Mouse (Mus musculus) myocyte (in vitro differentiated cells): ENCODE data around the gene Rtn4r. TPM values are rescaled to one million over a fixed set of nuclear protein-coding genes. Genes with fewer than 3 reads are reported as not detected.

Source experiments
- H3K27me3 ChIP-seq: one replicate; pipeline ENCODE4 v1.6.1; 2011; ENCODE audit not compliant: control insufficient read depth, insufficient read depth, insufficient read length
- H3K36me3 ChIP-seq: one replicate; pipeline ENCODE4 v1.6.1; 2011; ENCODE audit not compliant: control insufficient read depth, insufficient read depth
- H3K4me2 ChIP-seq: one replicate; pipeline ENCODE4 v1.6.1; 2011; ENCODE audit warnings: low read depth, control low read depth
- H3K4me3 ChIP-seq: one replicate; pipeline ENCODE4 v1.5.1; 2011; ENCODE audit warnings: mild to moderate bottlenecking, control low read depth, moderate library complexity
- H3K79me2 ChIP-seq: one replicate; pipeline ENCODE4 v1.6.1; 2011; ENCODE audit not compliant: control insufficient read depth, insufficient read depth
- H3ac ChIP-seq: one replicate; pipeline ENCODE4 v1.6.1; 2011; ENCODE audit not compliant: control insufficient read depth, insufficient read length
- CEBPB ChIP-seq: IDR thresholded peaks from 2 replicates; pipeline ENCODE4 v1.6.1; 2011; ENCODE audit warnings: mild to moderate bottlenecking, moderate library complexity; ENCODE audit not compliant: poor library complexity, insufficient read depth, severe bottlenecking
- E2F4 ChIP-seq: IDR thresholded peaks from one replicate; pipeline ENCODE4 v1.6.1; 2011; ENCODE audit warnings: mild to moderate bottlenecking, control low read depth, moderate library complexity; ENCODE audit not compliant: insufficient read depth
- MAX ChIP-seq: IDR thresholded peaks from one replicate; pipeline ENCODE4 v1.6.1; 2011; ENCODE audit warnings: low read depth, mild to moderate bottlenecking, control low read depth
- MYOD1 ChIP-seq, 3 experiments: IDR thresholded peaks; one replicate each; pipeline ENCODE4 v1.6.1; 2011; ENCODE audit warnings: control low read depth in 2 of 3, low read depth in 2 of 3, mild to moderate bottlenecking in 2 of 3, moderate library complexity in 1 of 3; ENCODE audit not compliant: insufficient read length in 2 of 3, control insufficient read depth in 1 of 3
- MYOG ChIP-seq, 3 experiments: IDR thresholded peaks; one replicate each; pipeline ENCODE4 v1.6.1; 2011; ENCODE audit warnings: control low read depth in 2 of 3, low read depth in 2 of 3, mild to moderate bottlenecking in 2 of 3; ENCODE audit not compliant: insufficient read length in 2 of 3, control insufficient read depth in 1 of 3, insufficient read depth in 1 of 3
- POLR2A ChIP-seq: IDR thresholded peaks from one replicate; pipeline ENCODE4 v1.6.1; 2011; ENCODE audit warnings: low read depth, mild to moderate bottlenecking, control low read depth, moderate library complexity; ENCODE audit not compliant: insufficient read length
- POLR2AphosphoS2 ChIP-seq: IDR thresholded peaks from one replicate; pipeline ENCODE4 v1.6.1; 2011; ENCODE audit warnings: low read depth, control low read depth; ENCODE audit not compliant: insufficient read length
- REST ChIP-seq: IDR thresholded peaks from one replicate; pipeline ENCODE4 v1.6.1; 2011; ENCODE audit warnings: mild to moderate bottlenecking, control low read depth, moderate library complexity; ENCODE audit not compliant: insufficient read depth, insufficient read length
- SRF ChIP-seq: IDR thresholded peaks from one replicate; pipeline ENCODE4 v1.6.1; 2011; ENCODE audit warnings: low read depth; ENCODE audit not compliant: control insufficient read depth, insufficient read length
- TCF12 ChIP-seq: IDR thresholded peaks from one replicate; pipeline ENCODE4 v1.6.1; 2011; ENCODE audit warnings: mild to moderate bottlenecking, control low read depth; ENCODE audit not compliant: poor library complexity, insufficient read depth, severe bottlenecking
- TCF3 ChIP-seq: IDR thresholded peaks from one replicate; pipeline ENCODE4 v1.6.1; 2011; ENCODE audit warnings: low read depth, control low read depth; ENCODE audit not compliant: insufficient read length
- USF1 ChIP-seq: IDR thresholded peaks from one replicate; pipeline ENCODE4 v1.6.1; 2011; ENCODE audit warnings: low read depth, mild to moderate bottlenecking, control low read depth, moderate library complexity
- polyA plus RNA-seq: library from polyadenylated mRNA; unstranded; fragments of >200 nt; fragmentation: generic; extraction: Trizol; gene quantifications from one replicate; pipeline ENCODE4 v1.2.1, GENCODE M21; 2012; ENCODE audit warnings: missing spikeins

Gene Rtn4r
- polyA plus RNA-seq, 1 experiment, result 0.26 TPM

DNA sequence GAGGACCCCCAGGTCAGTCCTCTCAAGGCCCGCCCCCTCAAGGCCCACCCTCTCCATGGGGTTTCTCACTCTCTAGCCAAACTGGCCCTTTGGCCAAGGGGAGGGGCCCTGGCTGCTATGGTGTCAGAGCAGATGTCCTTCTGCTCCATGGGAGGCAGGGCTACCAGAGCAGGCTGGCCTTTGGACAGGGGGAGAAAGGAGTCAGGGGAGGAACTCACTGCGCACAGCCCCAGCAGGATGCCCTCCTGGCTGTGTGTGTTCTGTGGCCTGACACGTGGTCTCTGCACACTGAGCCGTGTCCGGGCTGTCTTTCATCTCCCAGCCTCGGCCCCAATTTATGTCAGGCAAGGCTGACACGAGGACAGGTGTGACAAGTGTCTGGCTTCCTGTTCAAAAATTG is 8.6 kb downstream of the Rtn4r start:
- H3K4me3 ChIP-seq, result no peak overlapping the region

DNA sequence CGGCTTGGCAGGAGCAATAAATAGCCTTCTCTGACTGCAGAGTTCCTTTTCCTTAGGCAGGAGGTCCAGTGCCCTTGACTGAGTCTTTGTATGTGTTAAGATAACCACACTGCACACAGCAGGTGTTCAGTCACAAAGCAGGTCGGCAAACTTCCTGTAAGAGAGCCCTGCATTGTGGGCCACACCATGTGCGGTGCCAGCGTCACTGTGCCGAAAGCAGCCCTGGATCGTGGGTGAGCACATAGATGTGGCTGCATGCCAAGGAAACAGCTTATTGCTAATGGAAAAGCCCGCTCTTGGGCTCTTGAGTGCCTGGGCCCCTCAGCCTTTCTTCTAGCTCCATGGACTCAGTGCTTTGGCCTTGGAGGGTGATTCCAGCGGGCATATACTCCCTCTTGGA is 16.8 kb downstream of the Rtn4r start:
- Histone ChIP-seq H3ac (no peak overlapping the region), H3K79me2 (no peaks in the 10 kb centered on the region), H3K27me3 (peaks cover 81% of the 10 kb centered on the region)

More for the DNA sequence above, 8.6 kb downstream of the Rtn4r start:
- no peaks in the 10 kb centered on the region for H3K36me3 ChIP-seq
- TF ChIP-seq REST (no peak), CEBPB (no peak), TCF3 (no peak), TCF12 (no peak), POLR2AphosphoS2 (no peak), MYOG (IDR thresholded peaks at IDR 0.05; ENCODE audit: control insufficient read depth in 1 of 3, insufficient read depth in 1 of 3, insufficient read length in 2 of 3, low read depth in 2 of 3) (no peak), MYOD1 (IDR thresholded peaks at IDR 0.05; ENCODE audit: control insufficient read depth in 1 of 3, insufficient read length in 2 of 3, low read depth in 2 of 3) (no peak), E2F4 (no peak), MAX (no peak), POLR2A (no peak), USF1 (no peak), SRF (no peak)
- H3ac ChIP-seq, result no peak overlapping the region
- peaks cover 92% of the 10 kb centered on the region for H3K27me3 ChIP-seq
- H3K4me2 ChIP-seq, result no peak overlapping the region
- H3K79me2 ChIP-seq, result no peaks in the 10 kb centered on the region

DNA sequence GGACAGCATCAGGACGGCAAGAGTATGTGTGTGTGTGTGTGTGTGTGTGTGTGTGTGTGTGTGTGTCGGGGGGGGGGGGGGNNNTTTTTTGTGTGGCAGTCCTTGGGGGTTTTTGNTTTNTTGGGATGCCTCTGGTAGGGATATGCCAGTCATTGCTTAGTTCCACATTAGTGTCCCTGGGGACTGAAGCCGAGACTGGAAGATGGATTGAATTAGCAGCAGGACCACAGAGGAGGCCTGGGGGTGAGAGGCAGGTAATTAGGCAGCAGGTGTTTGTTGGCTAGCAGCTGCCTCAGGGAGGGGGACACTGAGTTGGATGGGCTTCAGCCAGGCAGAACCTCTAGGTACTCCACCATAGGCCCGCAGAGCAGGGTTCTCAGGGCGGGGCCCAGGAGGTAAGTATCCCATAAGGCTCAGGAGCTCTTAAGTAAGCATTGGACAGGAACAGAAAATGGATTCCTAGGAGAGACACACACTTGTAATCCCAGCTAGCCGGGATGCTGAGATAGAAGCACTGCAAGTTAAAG is 18.0 kb downstream of the Rtn4r start:
- H3K36me3 ChIP-seq, result no peaks in the 10 kb centered on the region
- no peaks in the 10 kb centered on the region for H3K79me2 ChIP-seq
- peaks cover 76% of the 10 kb centered on the region for H3K27me3 ChIP-seq
- no peak overlapping the region for H3K4me3 ChIP-seq
- no peak for TF ChIP-seq POLR2A
- TF ChIP-seq SRF, result no peak
- TF ChIP-seq MYOD1 (IDR thresholded peaks at IDR 0.05; ENCODE audit: control insufficient read depth in 1 of 3, insufficient read length in 2 of 3, low read depth in 2 of 3), result no peak
- TF ChIP-seq E2F4, result no peak
- TF ChIP-seq TCF3, result no peak
- no peak for TF ChIP-seq TCF12
- TF ChIP-seq REST, result no peak
- TF ChIP-seq USF1, result no peak
- TF ChIP-seq CEBPB, result no peak
- no peak for TF ChIP-seq MYOG (IDR thresholded peaks at IDR 0.05; ENCODE audit: control insufficient read depth in 1 of 3, insufficient read depth in 1 of 3, insufficient read length in 2 of 3, low read depth in 2 of 3)
- no peak for TF ChIP-seq POLR2AphosphoS2
- H3K4me2 ChIP-seq, result no peak overlapping the region
- H3ac ChIP-seq, result no peak overlapping the region

More for the DNA sequence above, 16.8 kb downstream of the Rtn4r start:
- no peak for TF ChIP-seq CEBPB
- no peak for TF ChIP-seq USF1
- no peak for TF ChIP-seq POLR2A
- no peak for TF ChIP-seq MYOD1 (IDR thresholded peaks at IDR 0.05; ENCODE audit: control insufficient read depth in 1 of 3, insufficient read length in 2 of 3, low read depth in 2 of 3)
- no peak for TF ChIP-seq TCF3
- TF ChIP-seq MYOG (IDR thresholded peaks at IDR 0.05; ENCODE audit: control insufficient read depth in 1 of 3, insufficient read depth in 1 of 3, insufficient read length in 2 of 3, low read depth in 2 of 3), result no peak
- TF ChIP-seq POLR2AphosphoS2, result no peak
- no peak for TF ChIP-seq TCF12
- no peak for TF ChIP-seq REST
- TF ChIP-seq E2F4, result no peak
- no peak for TF ChIP-seq SRF
- TF ChIP-seq MAX, result no peak
- no peak overlapping the region for H3K4me2 ChIP-seq
- H3K4me3 ChIP-seq, result no peak overlapping the region
- H3K36me3 ChIP-seq, result no peaks in the 10 kb centered on the region

DNA sequence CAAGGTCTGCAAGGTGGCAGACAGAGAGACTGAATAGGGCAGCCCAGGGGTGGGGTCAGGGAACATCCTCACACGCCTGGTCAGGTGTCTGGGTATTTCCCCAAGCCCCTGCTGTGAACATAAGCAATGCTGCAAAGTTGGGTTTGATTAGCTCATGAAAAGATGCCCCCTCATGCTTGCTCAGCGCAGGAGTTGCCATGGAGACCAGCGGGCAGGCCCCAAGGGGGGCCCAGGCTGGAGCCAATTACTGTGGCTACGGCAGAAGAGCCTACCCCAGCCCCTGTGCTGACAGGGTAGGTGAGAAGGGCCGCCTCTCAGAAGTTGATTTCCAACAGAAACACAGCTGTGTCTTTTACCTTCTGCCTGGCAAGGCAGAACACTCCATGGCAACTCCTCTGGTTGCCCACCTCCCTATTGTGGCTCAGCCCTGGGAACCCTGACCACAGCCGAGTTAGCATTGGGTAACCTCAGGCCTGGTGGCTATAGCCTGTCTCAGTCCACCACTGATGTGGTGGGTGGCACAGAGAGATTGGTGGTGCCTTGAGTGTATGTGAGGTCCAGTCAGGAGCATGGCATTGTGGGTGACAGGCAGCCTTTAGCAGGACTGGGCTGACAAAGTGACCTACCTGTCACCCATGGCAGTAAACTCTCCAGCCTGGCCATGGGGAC is 20.9 kb downstream of the Rtn4r start:
- Histone ChIP-seq H3K36me3 (no peaks in the 10 kb centered on the region), H3K4me2 (no peak overlapping the region), H3K27me3 (peaks cover 72% of the 10 kb centered on the region), H3ac (no peak overlapping the region), H3K4me3 (no peak overlapping the region), H3K79me2 (no peaks in the 10 kb centered on the region)
- TF ChIP-seq MYOD1 (IDR thresholded peaks at IDR 0.05; ENCODE audit: control insufficient read depth in 1 of 3, insufficient read length in 2 of 3, low read depth in 2 of 3), result no peak
- no peak for TF ChIP-seq REST
- TF ChIP-seq MYOG (IDR thresholded peaks at IDR 0.05; ENCODE audit: control insufficient read depth in 1 of 3, insufficient read depth in 1 of 3, insufficient read length in 2 of 3, low read depth in 2 of 3), result no peak
- TF ChIP-seq USF1, result no peak
- TF ChIP-seq POLR2AphosphoS2, result no peak
- no peak for TF ChIP-seq MAX
- no peak for TF ChIP-seq TCF3
- no peak for TF ChIP-seq POLR2A
- no peak for TF ChIP-seq E2F4
